ENCODE assay signal across 8 mouse cellular contexts in the genomic region with DNA sequence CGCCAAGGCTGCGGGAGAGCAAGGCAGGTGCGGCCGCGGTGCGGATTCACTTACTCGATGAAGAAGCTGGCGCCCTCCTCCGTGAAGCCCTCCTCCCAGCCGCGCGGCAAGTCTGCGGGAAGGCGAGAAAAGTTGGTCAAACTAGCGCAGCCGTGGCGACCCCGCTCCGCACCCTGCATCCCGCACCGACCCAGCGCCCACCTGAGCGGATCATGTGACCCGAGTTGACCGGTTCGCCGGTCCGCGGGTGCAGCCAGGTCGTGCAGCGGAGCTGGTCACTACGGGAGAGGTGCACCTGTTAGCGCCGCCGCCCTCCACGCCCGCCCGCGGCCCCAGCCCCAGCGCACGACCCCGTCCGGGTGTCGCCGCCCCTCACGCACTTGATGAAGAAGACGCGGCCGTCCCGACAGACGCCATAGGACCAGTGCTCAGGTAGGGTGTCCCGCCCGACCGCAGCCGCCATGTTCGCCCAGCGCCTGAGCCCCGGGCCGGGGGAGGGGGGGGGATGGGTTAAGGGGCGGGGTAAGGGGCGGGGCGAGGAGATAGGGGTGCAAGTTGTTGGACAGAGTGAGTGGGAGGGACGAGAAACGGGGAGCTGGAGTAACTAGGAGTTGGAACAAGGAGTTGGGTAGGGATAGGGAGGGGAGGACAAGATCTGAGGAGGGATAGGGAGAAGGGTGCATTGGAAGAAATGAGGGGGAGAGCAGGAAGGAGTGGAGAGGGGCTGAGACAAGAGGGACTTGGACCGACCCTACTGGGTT. TPM values are rescaled to one million over a fixed set of nuclear protein-coding genes. Genes with fewer than 3 reads are reported as not detected.
A peak's percentile ranks its signal among the peaks of the same experiment; 100 is the strongest.
DNase-seq lines count a peak whose midpoint lies in the region.

TSS of gene Plekha7 (minus strand) at position 506 of the 761 bp plus-strand sequence.

- peak; percentile 67 for DNase-seq in CD4-positive helper T cell, adult 2 months (ENCODE audit: low read depth, low spot score)
- DNase-seq in ZHBTc4 (ENCODE audit: low read depth, low spot score): peak; percentile 92
- peak; percentile 76 for DNase-seq in embryo, embryonic 11 days
- DNase-seq in heart, postnatal 36 days: peak; percentile 22 to 32
- DNase-seq in layer of hippocampus, postnatal 10 days (ENCODE audit: low spot score in 2 of 2): peak; percentile 22 to 23
- DNase-seq in lung, postnatal 14 days: peak; percentile 37
- peak; percentile 62 for DNase-seq in ovary, postnatal 36 days (ENCODE audit: low spot score)
- DNase-seq in c-Kit-positive CD71-positive TER-119-positive erythroid progenitor cells, embryonic 14.5 days (ENCODE audit: low spot score): no peak

- intact Hi-C loops in heart, postnatal 36 days (cut with DNase I): loop anchor here (5.0 kb wide), 1 partner anchor 146 kb away; no protein-coding TSS in a partner anchor

RNA-seq across cellular contexts. Expression of gene Plekha7, which starts in this region (rescaled TPM):
- total RNA-seq in heart, postnatal 36 days (2021): 1 to 10 TPM; 3.9 to 5.6 TPM
- total RNA-seq in layer of hippocampus, postnatal 10 days (2021): 10 to 100 TPM; 20.5 to 25.9 TPM
